Mouse (Mus musculus) embryonic facial prominence, embryonic 14.5 days (tissue): ENCODE data around the gene Hal. TPM values are rescaled to one million over a fixed set of nuclear protein-coding genes. Genes with fewer than 3 reads are reported as not detected.
"Not testable (repeated sequence)": the region's sequence is repeated elsewhere in the genome, so short reads cannot be mapped to it uniquely, and the experiment has no call there.

ENCODE experiments used
- ATAC-seq: fragments of 200-750 bp; cut with Nextera tagmentation; 2 replicates; pipeline ENCODE4 v1.8.0; 2017; ENCODE audit warnings: low read depth, moderate number of reproducible peaks, moderate TSS enrichment
- DNase-seq: peaks from one replicate; pipeline ENCODE4 v3.0.0-alpha.2; 2015; ENCODE audit warnings: low spot score
- H3K27ac ChIP-seq: fragments of 300-500 bp; sonication (generic); replicated peaks from 2 replicates; pipeline ENCODE4 v1.5.1; 2014; ENCODE audit warnings: low read depth, mild to moderate bottlenecking, low read length, moderate library complexity
- H3K27me3 ChIP-seq: fragments of 300-500 bp; sonication (generic); replicated peaks from 2 replicates; pipeline ENCODE4 v1.6.1; 2014; ENCODE audit warnings: low read length; ENCODE audit not compliant: control insufficient read depth, insufficient read depth
- H3K36me3 ChIP-seq: fragments of 300-500 bp; sonication (generic); 2 replicates; pipeline ENCODE4 v1.6.1; 2014; ENCODE audit warnings: low read length, mixed read lengths; ENCODE audit not compliant: control insufficient read depth, insufficient read depth
- H3K4me1 ChIP-seq: fragments of 300-500 bp; sonication (generic); 2 replicates; pipeline ENCODE4 v1.6.1; 2014; ENCODE audit warnings: antibody characterized with exemption, low read length; ENCODE audit not compliant: control insufficient read depth, insufficient read depth
- H3K4me2 ChIP-seq: fragments of 300-500 bp; sonication (generic); 2 replicates; pipeline ENCODE4 v1.6.1; 2014; ENCODE audit warnings: low read depth, mild to moderate bottlenecking, low read length, moderate library complexity, mixed read lengths
- H3K4me3 ChIP-seq: fragments of 300-500 bp; sonication (generic); 2 replicates; pipeline ENCODE4 v1.5.1; 2014; ENCODE audit warnings: low read depth, mild to moderate bottlenecking, low read length
- H3K9ac ChIP-seq: fragments of 300-500 bp; sonication (generic); 2 replicates; pipeline ENCODE4 v1.6.1; 2014; ENCODE audit warnings: low read depth, mild to moderate bottlenecking, low read length, moderate library complexity, mixed read lengths
- H3K9me3 ChIP-seq: fragments of 300-500 bp; sonication (generic); 2 replicates; pipeline ENCODE4 v1.6.1; 2016; ENCODE audit warnings: low read length; ENCODE audit not compliant: control insufficient read depth
- WGBS: fragments of 180-500 bp; shearing (Covaris S2); extraction: QIAGEN DNeasy Blood & Tissue Kit; methylation state at CpG from one replicate; pipeline ENCODE4 v1.1.7; 2014; 5-methylcytosine and 5-hydroxymethylcytosine counted together
- polyA plus RNA-seq: library from polyadenylated mRNA; unstranded; fragments of >200 nt; fragmentation: Nextera tagmentation; extraction: Ambion mirVana; gene quantifications from 2 replicates; pipeline ENCODE4 v1.2.1, GENCODE M21; 2014

The Hal gene
- polyA plus RNA-seq, 1 experiment from 2014 or later, result 0.61 TPM

DNA sequence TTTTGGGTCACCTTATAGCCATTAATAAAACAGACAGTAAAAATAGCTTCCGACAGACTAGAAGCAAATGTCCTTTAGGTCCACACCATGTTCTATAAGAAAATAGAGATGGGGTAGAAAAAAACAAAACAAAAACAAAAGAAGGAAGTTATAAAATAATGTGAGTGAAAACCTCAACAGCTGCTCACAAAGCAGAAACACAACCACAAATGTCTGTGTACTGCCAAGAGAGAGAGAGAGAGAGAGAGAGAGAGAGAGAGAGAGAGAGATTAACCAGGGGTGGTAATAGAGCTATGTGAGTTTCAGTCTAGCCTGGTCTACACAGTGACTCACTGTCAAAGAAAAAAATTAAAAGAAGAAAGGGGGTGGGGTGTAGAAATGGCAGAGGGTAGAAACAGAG is 53.0 kb downstream of the Hal start:
- H3K4me1 ChIP-seq, result peaks cover 6% of the 10 kb centered on the region
- no peak for DNase-seq

DNA sequence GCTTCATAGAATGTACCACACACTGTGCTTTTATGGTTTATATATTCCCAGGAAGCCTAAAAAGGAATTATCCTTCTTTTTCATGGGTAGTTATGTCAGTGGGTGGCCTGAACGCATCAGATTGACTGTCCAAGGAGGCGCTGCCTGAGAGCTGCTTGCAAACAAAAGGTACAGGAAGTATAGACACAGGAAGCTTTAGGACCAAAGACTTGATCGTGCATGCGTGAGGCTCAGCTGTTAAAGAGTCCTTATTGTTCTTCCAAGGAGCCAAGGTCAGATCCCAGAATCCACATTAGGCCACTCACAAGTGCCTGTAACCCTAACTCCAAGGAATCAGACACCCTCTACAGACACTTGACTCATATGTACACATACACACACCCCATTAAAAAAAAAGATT is 53.8 kb downstream of the Hal start:
- no peak overlapping the region for H3K9ac ChIP-seq
- H3K27ac ChIP-seq, result no peak overlapping the region
- WGBS, result 44% methylated on average over 4 of the region's 4 CpGs
- ATAC-seq (no peak), DNase-seq (no peak)
- H3K27me3 ChIP-seq, result no peaks in the 10 kb centered on the region; the same call in 1 of the 2 replicates
- peaks cover 6% of the 10 kb centered on the region for H3K4me1 ChIP-seq
- H3K36me3 ChIP-seq, result no peaks in the 10 kb centered on the region
- H3K4me2 ChIP-seq, result no peak overlapping the region
- no peaks in the 10 kb centered on the region for H3K9me3 ChIP-seq
- H3K4me3 ChIP-seq, result no peak overlapping the region

More for the DNA sequence above, 53.0 kb downstream of the Hal start:
- WGBS, result 76% methylated on average over 1 of the region's 1 CpGs
- H3K9ac ChIP-seq, result no peak overlapping the region
- no peak overlapping the region for H3K4me2 ChIP-seq
- H3K36me3 ChIP-seq, result no peaks in the 10 kb centered on the region
- H3K27me3 ChIP-seq, result peaks cover 1% of the 10 kb centered on the region; the same call in 1 of the 2 replicates
- no peak overlapping the region for H3K4me3 ChIP-seq
- ATAC-seq, result no peak
- H3K27ac ChIP-seq, result no peak overlapping the region
- no peaks in the 10 kb centered on the region for H3K9me3 ChIP-seq

DNA sequence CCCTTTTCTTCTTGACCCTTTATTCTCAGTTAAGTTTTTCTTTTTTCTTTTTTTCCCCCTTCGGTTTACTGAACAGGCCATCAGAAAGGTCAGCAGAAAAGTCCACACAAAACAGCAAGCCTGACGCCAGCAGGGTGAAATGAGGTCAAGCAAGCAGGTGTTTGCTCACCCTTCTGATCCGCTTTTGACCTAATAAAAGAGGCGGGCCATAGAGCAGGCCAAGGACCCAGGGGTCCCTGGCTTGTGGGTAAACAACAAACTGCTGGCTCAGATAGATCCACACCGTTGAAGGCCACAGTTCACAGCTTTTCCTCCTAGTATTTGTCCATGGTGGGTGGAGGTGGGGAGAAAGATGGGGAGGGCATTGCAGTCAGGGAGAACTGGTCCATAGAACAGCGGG is 54.6 kb downstream of the Hal start:
- H3K4me3 ChIP-seq, result no peak overlapping the region
- H3K9ac ChIP-seq, result no peak overlapping the region
- 73% methylated on average over 6 of the region's 6 CpGs for WGBS
- DNase-seq (no peak), ATAC-seq (no peak)
- H3K27me3 ChIP-seq, result no peaks in the 10 kb centered on the region; the same call in 1 of the 2 replicates
- no peaks in the 10 kb centered on the region for H3K9me3 ChIP-seq
- no peaks in the 10 kb centered on the region for H3K36me3 ChIP-seq
- no peak overlapping the region for H3K27ac ChIP-seq
- H3K4me1 ChIP-seq, result peaks cover 6% of the 10 kb centered on the region
- H3K4me2 ChIP-seq, result no peak overlapping the region

DNA sequence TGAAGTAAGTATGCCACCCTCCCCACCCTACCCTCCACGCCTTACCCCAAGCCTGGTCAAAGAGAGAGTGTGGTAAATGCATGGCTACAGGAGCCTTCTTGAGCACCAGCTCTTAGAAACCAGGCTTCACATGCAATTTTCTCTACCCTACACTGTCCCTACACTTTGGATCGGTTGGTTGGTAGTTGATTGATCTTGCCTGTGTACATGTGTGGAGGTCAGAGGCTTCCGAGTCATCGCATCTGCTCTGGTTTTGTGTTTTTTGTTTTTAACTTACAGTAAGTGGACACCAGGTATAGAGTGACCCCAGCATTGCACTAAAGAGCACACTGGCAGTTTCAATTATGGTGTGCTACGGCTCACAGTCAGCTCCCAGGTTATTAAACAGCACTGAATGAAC is 55.6 kb downstream of the Hal start:
- no peak overlapping the region for H3K27ac ChIP-seq
- WGBS, result 60% methylated on average over 5 of the region's 5 CpGs
- H3K9me3 ChIP-seq, result no peaks in the 10 kb centered on the region
- H3K4me2 ChIP-seq, result no peak overlapping the region
- H3K36me3 ChIP-seq, result no peaks in the 10 kb centered on the region
- DNase-seq (no peak), ATAC-seq (no peak)
- H3K4me1 ChIP-seq, result peaks cover 6% of the 10 kb centered on the region
- H3K9ac ChIP-seq, result no peak overlapping the region
- H3K27me3 ChIP-seq, result no peaks in the 10 kb centered on the region; the same call in 1 of the 2 replicates
- no peak overlapping the region for H3K4me3 ChIP-seq

DNA sequence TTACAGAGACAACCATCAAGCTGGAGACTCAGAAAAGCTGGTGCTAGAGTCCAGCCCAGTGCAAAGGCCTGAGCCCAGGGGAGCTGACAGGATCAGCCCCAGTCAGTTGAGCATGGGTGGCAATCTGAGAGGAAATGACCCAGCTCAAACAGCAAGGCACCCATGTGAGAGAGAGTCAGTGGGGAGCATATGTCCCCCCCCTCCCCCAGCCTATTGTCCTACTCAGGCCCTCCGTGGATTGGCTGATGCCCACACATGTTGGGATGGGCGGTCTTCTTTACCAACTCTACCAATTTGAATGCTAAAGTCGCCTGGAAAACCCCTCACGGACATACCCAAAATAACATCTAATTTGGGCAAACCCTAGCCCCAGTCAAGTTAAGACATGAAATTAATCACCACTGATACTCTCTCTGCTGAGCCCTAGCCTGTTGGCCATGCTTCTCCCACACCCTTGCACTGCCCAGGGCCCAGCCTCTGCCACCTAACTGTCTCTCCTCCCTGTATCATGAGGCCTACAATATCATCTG is 59.2 kb downstream of the Hal start:
- Histone ChIP-seq H3K9me3 (no peaks in the 10 kb centered on the region), H3K36me3 (no peaks in the 10 kb centered on the region), H3K27ac (no peak overlapping the region), H3K4me3 (no peak overlapping the region), H3K27me3 (no peaks in the 10 kb centered on the region), H3K4me2 (no peak overlapping the region), H3K4me1 (no peaks in the 10 kb centered on the region), H3K9ac (no peak overlapping the region)
- DNase-seq, result no peak
- ATAC-seq, result no peak
- WGBS, result 77% methylated on average over 4 of the region's 4 CpGs

DNA sequence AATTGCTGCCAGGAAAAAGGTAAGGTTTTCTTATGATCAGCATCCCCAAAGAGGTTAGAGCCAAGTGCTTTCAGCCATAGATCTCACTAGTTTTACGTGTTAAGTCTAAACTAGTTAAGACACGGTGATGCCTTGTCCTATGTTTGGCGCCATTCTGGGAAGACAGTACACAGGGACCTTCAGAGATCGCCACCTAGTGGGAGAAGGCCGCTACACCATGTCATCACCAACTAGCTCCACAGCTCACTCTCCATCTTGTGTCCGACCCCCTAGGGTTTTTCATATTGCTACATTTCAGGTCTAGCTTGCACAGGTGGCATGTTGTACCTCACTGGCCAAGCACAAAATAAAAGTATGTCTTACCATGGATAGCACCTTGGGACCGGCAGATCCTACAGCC is 60.4 kb downstream of the Hal start:
- Histone ChIP-seq H3K4me1 (no peaks in the 10 kb centered on the region), H3K4me3 (no peak overlapping the region), H3K27me3 (no peaks in the 10 kb centered on the region), H3K9me3 (no peaks in the 10 kb centered on the region), H3K9ac (no peak overlapping the region), H3K4me2 (no peak overlapping the region), H3K36me3 (no peaks in the 10 kb centered on the region), H3K27ac (no peak overlapping the region; the same call in 1 of the 2 replicates)
- peak; percentile 78 for DNase-seq
- 16% methylated on average over 7 of the region's 7 CpGs for WGBS
- ATAC-seq, result peak; percentile 78; the same call in 1 of the 2 replicates

DNA sequence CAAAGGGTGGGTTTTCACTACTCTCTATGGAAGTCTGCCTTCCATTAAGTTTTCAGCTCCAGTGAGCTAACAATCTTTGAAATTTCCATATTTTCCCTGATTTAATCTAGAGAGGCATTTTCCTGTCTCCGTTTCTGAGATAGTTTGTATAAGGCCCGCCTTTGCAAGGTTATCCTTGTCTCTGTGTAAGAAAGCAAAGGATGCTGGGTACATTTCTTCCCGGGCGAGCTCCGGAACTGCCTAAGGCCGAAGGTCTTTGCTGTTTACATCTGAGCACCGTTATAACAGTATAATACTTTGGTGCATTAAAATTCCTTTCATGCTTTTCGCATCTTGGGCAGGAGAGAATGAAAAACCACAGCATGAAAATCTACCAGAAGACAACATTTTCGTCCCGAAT is 61.3 kb downstream of the Hal start:
- DNase-seq (peak; percentile 18), ATAC-seq (no peak)
- 46% methylated on average over 10 of the region's 10 CpGs for WGBS
- Histone ChIP-seq H3K9me3 (no peaks in the 10 kb centered on the region), H3K9ac (no peak overlapping the region; the same call in 1 of the 2 replicates), H3K4me1 (no peaks in the 10 kb centered on the region), H3K27ac (no peak overlapping the region), H3K36me3 (no peaks in the 10 kb centered on the region), H3K4me3 (no peak overlapping the region), H3K27me3 (no peaks in the 10 kb centered on the region), H3K4me2 (peak overlapping the region; percentile 1; the same call in 1 of the 2 replicates)

DNA sequence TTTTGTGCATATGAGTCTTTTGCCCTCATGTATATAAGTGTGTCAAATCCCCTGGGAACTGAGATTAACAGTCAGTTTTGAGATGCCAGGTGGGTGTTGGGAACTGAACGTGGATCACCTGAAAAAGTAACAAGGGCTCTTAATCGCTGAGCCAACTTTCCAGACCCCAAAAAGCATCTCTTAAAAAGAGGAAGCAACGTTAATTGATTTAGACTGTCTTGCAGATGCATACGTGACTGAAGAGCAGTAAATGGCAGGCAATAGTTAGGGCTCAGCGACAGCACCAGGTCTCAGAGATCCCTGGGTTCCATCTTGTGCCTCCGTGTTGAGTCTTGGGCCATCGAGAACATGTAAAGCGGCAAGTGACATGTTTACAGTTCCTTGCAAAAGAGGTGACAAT is 64.0 kb downstream of the Hal start:
- Histone ChIP-seq H3K4me2 (no peak overlapping the region), H3K9ac (no peak overlapping the region), H3K4me1 (no peaks in the 10 kb centered on the region), H3K27me3 (no peaks in the 10 kb centered on the region), H3K4me3 (no peak overlapping the region), H3K27ac (no peak overlapping the region), H3K9me3 (no peaks in the 10 kb centered on the region), H3K36me3 (no peaks in the 10 kb centered on the region)
- WGBS, result 81% methylated on average over 8 of the region's 8 CpGs
- DNase-seq, result no peak
- no peak for ATAC-seq

DNA sequence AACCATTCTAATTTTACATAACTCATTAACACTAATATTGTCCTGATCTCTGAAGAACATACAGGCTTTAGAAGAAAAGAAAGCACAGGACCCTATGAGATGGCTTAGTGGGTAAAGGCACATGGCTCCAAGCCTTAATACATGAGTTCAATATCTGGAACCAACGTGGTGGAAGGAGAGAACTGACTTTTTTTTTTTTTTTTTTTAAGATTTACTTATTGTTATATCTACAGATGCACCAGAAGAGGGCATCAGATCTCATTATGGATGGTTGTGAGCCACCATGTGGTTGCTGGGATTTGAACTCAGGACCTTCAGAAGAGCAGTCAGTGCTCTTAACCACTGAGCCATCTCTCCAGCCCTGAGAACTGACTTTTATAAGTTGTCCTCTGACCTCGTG is 69.4 kb downstream of the Hal start:
- 78% methylated on average over 2 of the region's 2 CpGs for WGBS
- H3K4me3 ChIP-seq, H3K4me2 ChIP-seq, H3K27ac ChIP-seq, H3K27me3 ChIP-seq, H3K4me1 ChIP-seq, H3K9me3 ChIP-seq, ATAC-seq, H3K9ac ChIP-seq, DNase-seq, H3K36me3 ChIP-seq: not testable (repeated sequence)
